In genomic region chr19:26607551-26608433, GRCm38 (mm10) we compare ENCODE assay signal across 8 mouse cellular contexts. TPM values are rescaled to one million over a fixed set of nuclear protein-coding genes. Genes with fewer than 3 reads are reported as not detected.
DNase-seq lines count a peak whose midpoint lies in the region; ATAC-seq and TF ChIP-seq lines count a peak whose summit lies in the region.

No protein-coding gene starts in this region.

- H3K4me3 ChIP-seq in forebrain, postnatal 0 days (ENCODE audit: low read depth, low read length) = peak overlapping the region; percentile 63
- H3K4me3 ChIP-seq in hindbrain, embryonic 10.5 days = peak overlapping the region; percentile 79
- peak overlapping the region; percentile 88 for H3K4me3 ChIP-seq in stomach, embryonic 16.5 days (replicated peaks; ENCODE audit: low read length)

- ATAC-seq in forebrain, postnatal 0 days = no peak
- ATAC-seq in stomach, embryonic 16.5 days (ENCODE audit: insufficient read depth, low FRiP score) = no peak

- H3K36me3 ChIP-seq in forebrain, postnatal 0 days (ENCODE audit: insufficient read depth) = no peaks in the 10 kb centered on the region
- H3K36me3 ChIP-seq in hindbrain, embryonic 10.5 days = no peaks in the 10 kb centered on the region
- no peaks in the 10 kb centered on the region for H3K36me3 ChIP-seq in stomach, embryonic 16.5 days (ENCODE audit: control insufficient read depth, insufficient read depth, low read length)

- H3K27me3 ChIP-seq in forebrain, postnatal 0 days (ENCODE audit: insufficient read depth, low read length) = no peaks in the 10 kb centered on the region
- peaks cover 78% of the 10 kb centered on the region for H3K27me3 ChIP-seq in hindbrain, embryonic 10.5 days (ENCODE audit: insufficient read depth, poor library complexity, severe bottlenecking)
- H3K27me3 ChIP-seq in stomach, embryonic 16.5 days (ENCODE audit: control insufficient read depth, insufficient read depth, low read length) = no peaks in the 10 kb centered on the region

- H3K9me3 ChIP-seq in forebrain, postnatal 0 days (ENCODE audit: low read length) = no peaks in the 10 kb centered on the region
- no peaks in the 10 kb centered on the region for H3K9me3 ChIP-seq in hindbrain, embryonic 10.5 days
- H3K9me3 ChIP-seq in stomach, embryonic 16.5 days (replicated peaks; ENCODE audit: control insufficient read depth, low read length) = no peaks in the 10 kb centered on the region

- H3K4me1 ChIP-seq in forebrain, postnatal 0 days (ENCODE audit: insufficient read depth) = peaks cover 4% of the 10 kb centered on the region
- H3K4me1 ChIP-seq in hindbrain, embryonic 10.5 days (replicated peaks) = peaks cover 43% of the 10 kb centered on the region
- peaks cover 9% of the 10 kb centered on the region; the same call in 1 of the 2 replicates for H3K4me1 ChIP-seq in stomach, embryonic 16.5 days (ENCODE audit: control insufficient read depth, insufficient read depth, low read length)

- no peak for TF ChIP-seq CTCF in forebrain, postnatal 0 days (IDR thresholded peaks at IDR 0.05; ENCODE audit: low read depth)

- peak overlapping the region; percentile 70 for H3K9ac ChIP-seq in forebrain, postnatal 0 days
- H3K9ac ChIP-seq in stomach, embryonic 16.5 days (ENCODE audit: low read length) = peak overlapping the region; percentile 88

- WGBS in forebrain, postnatal 0 days = under 1% methylated on average over 39 of the region's 39 CpGs
- WGBS in hindbrain, embryonic 10.5 days = 1% methylated on average over 39 of the region's 39 CpGs
- under 1% methylated on average over 39 of the region's 39 CpGs for WGBS in stomach, embryonic 16.5 days

- peak overlapping the region; percentile 96 for H3K4me2 ChIP-seq in forebrain, postnatal 0 days (ENCODE audit: low read depth)
- peak overlapping the region; percentile 98 for H3K4me2 ChIP-seq in stomach, embryonic 16.5 days (ENCODE audit: low read depth, low read length)

- DNase-seq in cerebellum, adult 9-10 months = peak; percentile 79
- no peak for DNase-seq in cerebellum, postnatal 14 days
- DNase-seq in adrenal gland, postnatal 10 days = peak; percentile 62
- peak; percentile 27 for DNase-seq in forebrain, postnatal 0 days
- peak; percentile 50 for DNase-seq in hindbrain, embryonic 10.5 days (ENCODE audit: low spot score)
- peak; percentile 43 to 48 for DNase-seq in layer of hippocampus, postnatal 14 days (ENCODE audit: low spot score in 2 of 2)
- DNase-seq in lung, postnatal 36 days = peak; percentile 41

- H3K27ac ChIP-seq in forebrain, postnatal 0 days (ENCODE audit: low read depth, low read length) = peak overlapping the region; percentile 89
- peak overlapping the region; percentile 68 for H3K27ac ChIP-seq in hindbrain, embryonic 10.5 days
- peak overlapping the region; percentile 80 for H3K27ac ChIP-seq in stomach, embryonic 16.5 days (ENCODE audit: low read length)

RNA-seq across cellular contexts. Expression of gene Smarca2, which starts 2.9 kb away (rescaled TPM):
- 10 to 100 TPM; 66.7 to 78.1 TPM for total RNA-seq in adrenal gland, postnatal 10 days (2021)
- 162 and 192 TPM in 2 replicates for total RNA-seq in forebrain, postnatal 0 days (2014; rRNA removed)
- polyA plus RNA-seq in forebrain, postnatal 0 days (2015; fragmentation: Nextera tagmentation; extraction: Ambion mirVana) = 66.6 and 135 TPM in 2 replicates
- 25.5 and 27.9 TPM in 2 replicates for polyA plus RNA-seq in hindbrain, embryonic 10.5 days (2016; fragmentation: Nextera tagmentation; extraction: Ambion mirVana)
- 100 to 1,000 TPM; 154 TPM for total RNA-seq in layer of hippocampus, postnatal 14 days (2021)
- polyA plus RNA-seq in stomach, embryonic 16.5 days (2015; fragmentation: Nextera tagmentation; extraction: Ambion mirVana) = 45.8 and 49.4 TPM in 2 replicates

Comparison
In these comparisons a context has a peak if more than half of its experiments do, and no peak if none do; other contexts are left out.
1. DNase-seq: peak in cerebellum, adult 9-10 months (single experiment), adrenal gland, postnatal 10 days (single experiment), forebrain, postnatal 0 days (single experiment), hindbrain, embryonic 10.5 days (single experiment), layer of hippocampus, postnatal 14 days (2 of 2) and lung, postnatal 36 days (single experiment); none in cerebellum, postnatal 14 days (0 of 2).
2. Peak in every context shown above with its lines, with median percentiles within 50 percentile points of each other: H3K27ac ChIP-seq and H3K4me3 ChIP-seq.